Mouse (Mus musculus): ENCODE measurements at regions not wholly inside any gene's neighbourhood (a gene's known extent, or its start where the extent isn't known, plus 50 kb on each side); places are given as distances from the start of the nearest gene placed in this dataset.
A peak's percentile ranks its signal among the peaks of the same experiment; 100 is the strongest.
"Not testable (repeated sequence)": the region's sequence is repeated elsewhere in the genome, so short reads cannot be mapped to it uniquely, and the experiment has no call there.

- Histone ChIP-seq H3K4me1 (ENCODE audit: control insufficient read depth, insufficient read depth, low read length) (peaks cover 8% of the 10 kb centered on the region; the same call in 1 of the 2 replicates), H3K9me3 (replicated peaks; ENCODE audit: control insufficient read depth, low read length) (no peaks in the 10 kb centered on the region), H3K9ac (ENCODE audit: low read length) (no peak overlapping the region), H3K36me3 (ENCODE audit: control insufficient read depth, insufficient read depth) (no peaks in the 10 kb centered on the region), H3K4me2 (ENCODE audit: low read depth, low read length) (no peak overlapping the region), H3K4me3 (ENCODE audit: low read length) (no peak overlapping the region), H3K27me3 (ENCODE audit: control insufficient read depth, insufficient read depth, low read length) (peaks cover 6% of the 10 kb centered on the region; the same call in 1 of the 2 replicates), H3K27ac (ENCODE audit: low read length) (no peak overlapping the region)
- ATAC-seq (replicated peaks; ENCODE audit: extremely low read depth, insufficient read depth, low FRiP score): no peak
- WGBS: 66% methylated on average over 7 of the region's 7 CpGs
Observed at GRCm38 (mm10) chr4:89527326-89527725, 151.9 kb upstream of the Dmrta1 start.

- H3K9me3 ChIP-seq (replicated peaks; ENCODE audit: control insufficient read depth, low read length); ATAC-seq (replicated peaks; ENCODE audit: extremely low read depth, insufficient read depth, low FRiP score); H3K36me3 ChIP-seq (ENCODE audit: control insufficient read depth, insufficient read depth); H3K9ac ChIP-seq (ENCODE audit: low read length); H3K27me3 ChIP-seq (ENCODE audit: control insufficient read depth, insufficient read depth, low read length); H3K4me1 ChIP-seq (ENCODE audit: control insufficient read depth, insufficient read depth, low read length); H3K27ac ChIP-seq (ENCODE audit: low read length); H3K4me2 ChIP-seq (ENCODE audit: low read depth, low read length); H3K4me3 ChIP-seq (ENCODE audit: low read length): not testable (repeated sequence)
- WGBS: 52% methylated on average over 4 of the region's 4 CpGs
Observed at GRCm38 (mm10) chr4:89525525-89525924, 153.7 kb upstream of the Dmrta1 start.

GRCm38 (mm10) chr4:89524260-89525200, 154.7 kb upstream of the Dmrta1 start:
- ATAC-seq (replicated peaks; ENCODE audit: extremely low read depth, insufficient read depth, low FRiP score): no peak; the same call in 1 of the 2 replicates
- H3K27me3 ChIP-seq (ENCODE audit: control insufficient read depth, insufficient read depth, low read length): peaks cover 6% of the 10 kb centered on the region; the same call in 1 of the 2 replicates
- H3K9ac ChIP-seq (ENCODE audit: low read length): peak overlapping the region; percentile 65
- no peaks in the 10 kb centered on the region for H3K9me3 ChIP-seq (replicated peaks; ENCODE audit: control insufficient read depth, low read length)
- peaks cover 8% of the 10 kb centered on the region; the same call in 1 of the 2 replicates for H3K4me1 ChIP-seq (ENCODE audit: control insufficient read depth, insufficient read depth, low read length)
- H3K36me3 ChIP-seq (ENCODE audit: control insufficient read depth, insufficient read depth): no peaks in the 10 kb centered on the region
- H3K4me2 ChIP-seq (ENCODE audit: low read depth, low read length): peak overlapping the region; percentile 82
- 1% methylated on average over 40 of the region's 40 CpGs for WGBS
- peak overlapping the region; percentile 63 for H3K4me3 ChIP-seq (ENCODE audit: low read length)
- H3K27ac ChIP-seq (ENCODE audit: low read length): no peak overlapping the region

GRCm38 (mm10) chr4:89523423-89524259, 155.6 kb upstream of the Dmrta1 start:
- Histone ChIP-seq H3K9ac (ENCODE audit: low read length) (no peak overlapping the region), H3K27ac (ENCODE audit: low read length) (no peak overlapping the region), H3K27me3 (ENCODE audit: control insufficient read depth, insufficient read depth, low read length) (peaks cover 6% of the 10 kb centered on the region; the same call in 1 of the 2 replicates), H3K4me2 (ENCODE audit: low read depth, low read length) (peak overlapping the region; percentile 82), H3K4me3 (ENCODE audit: low read length) (peak overlapping the region; percentile 63), H3K36me3 (ENCODE audit: control insufficient read depth, insufficient read depth) (no peaks in the 10 kb centered on the region), H3K4me1 (ENCODE audit: control insufficient read depth, insufficient read depth, low read length) (peaks cover 8% of the 10 kb centered on the region; the same call in 1 of the 2 replicates), H3K9me3 (replicated peaks; ENCODE audit: control insufficient read depth, low read length) (no peaks in the 10 kb centered on the region)
- no peak for ATAC-seq (replicated peaks; ENCODE audit: extremely low read depth, insufficient read depth, low FRiP score)
- WGBS: 6% methylated on average over 10 of the region's 10 CpGs

- no peak overlapping the region for H3K27ac ChIP-seq (ENCODE audit: low read length)
- 74% methylated on average over 3 of the region's 3 CpGs for WGBS
- no peaks in the 10 kb centered on the region for H3K36me3 ChIP-seq (ENCODE audit: control insufficient read depth, insufficient read depth)
- H3K9ac ChIP-seq (ENCODE audit: low read length): no peak overlapping the region
- H3K4me3 ChIP-seq (ENCODE audit: low read length): no peak overlapping the region
- no peak overlapping the region for H3K4me2 ChIP-seq (ENCODE audit: low read depth, low read length)
- H3K9me3 ChIP-seq (replicated peaks; ENCODE audit: control insufficient read depth, low read length): no peaks in the 10 kb centered on the region
- H3K4me1 ChIP-seq (ENCODE audit: control insufficient read depth, insufficient read depth, low read length): no peaks in the 10 kb centered on the region
- H3K27me3 ChIP-seq (ENCODE audit: control insufficient read depth, insufficient read depth, low read length): 0 out of 2 replicates have a peak, but pooled peaks cover 2% of the 10 kb centered on the region
- no peak for ATAC-seq (replicated peaks; ENCODE audit: extremely low read depth, insufficient read depth, low FRiP score)
Observed at GRCm38 (mm10) chr4:89518027-89518426, 161.2 kb upstream of the Dmrta1 start.

- Histone ChIP-seq H3K4me1 (ENCODE audit: control insufficient read depth, insufficient read depth, low read length) (no peaks in the 10 kb centered on the region), H3K27me3 (ENCODE audit: control insufficient read depth, insufficient read depth, low read length) (0 out of 2 replicates have a peak, but pooled peaks cover 2% of the 10 kb centered on the region), H3K4me2 (ENCODE audit: low read depth, low read length) (no peak overlapping the region), H3K9me3 (replicated peaks; ENCODE audit: control insufficient read depth, low read length) (no peaks in the 10 kb centered on the region), H3K27ac (ENCODE audit: low read length) (no peak overlapping the region), H3K9ac (ENCODE audit: low read length) (no peak overlapping the region), H3K4me3 (ENCODE audit: low read length) (no peak overlapping the region), H3K36me3 (ENCODE audit: control insufficient read depth, insufficient read depth) (no peaks in the 10 kb centered on the region)
- ATAC-seq (replicated peaks; ENCODE audit: extremely low read depth, insufficient read depth, low FRiP score): no peak
- 29% methylated on average over 7 of the region's 7 CpGs for WGBS
Observed at GRCm38 (mm10) chr4:89515823-89516411, 163.3 kb upstream of the Dmrta1 start.

GRCm38 (mm10) chr4:89514981-89515380, 164.3 kb upstream of the Dmrta1 start:
- Histone ChIP-seq H3K4me3 (ENCODE audit: low read length) (no peak overlapping the region), H3K36me3 (ENCODE audit: control insufficient read depth, insufficient read depth) (no peaks in the 10 kb centered on the region), H3K9ac (ENCODE audit: low read length) (no peak overlapping the region), H3K4me2 (ENCODE audit: low read depth, low read length) (no peak overlapping the region), H3K4me1 (ENCODE audit: control insufficient read depth, insufficient read depth, low read length) (no peaks in the 10 kb centered on the region), H3K27me3 (ENCODE audit: control insufficient read depth, insufficient read depth, low read length) (0 out of 2 replicates have a peak, but pooled peaks cover 2% of the 10 kb centered on the region), H3K9me3 (replicated peaks; ENCODE audit: control insufficient read depth, low read length) (no peaks in the 10 kb centered on the region), H3K27ac (ENCODE audit: low read length) (no peak overlapping the region)
- ATAC-seq (replicated peaks; ENCODE audit: extremely low read depth, insufficient read depth, low FRiP score): no peak
- WGBS: 68% methylated on average over 7 of the region's 7 CpGs

- H3K4me2 ChIP-seq (ENCODE audit: low read depth, low read length): no peak overlapping the region
- no peaks in the 10 kb centered on the region for H3K4me1 ChIP-seq (ENCODE audit: control insufficient read depth, insufficient read depth, low read length)
- ATAC-seq (replicated peaks; ENCODE audit: extremely low read depth, insufficient read depth, low FRiP score): no peak
- H3K4me3 ChIP-seq (ENCODE audit: low read length): no peak overlapping the region
- H3K9ac ChIP-seq (ENCODE audit: low read length): no peak overlapping the region
- H3K27ac ChIP-seq (ENCODE audit: low read length): no peak overlapping the region
- no peaks in the 10 kb centered on the region for H3K27me3 ChIP-seq (ENCODE audit: control insufficient read depth, insufficient read depth, low read length)
- 76% methylated on average over 5 of the region's 5 CpGs for WGBS
- no peaks in the 10 kb centered on the region for H3K9me3 ChIP-seq (replicated peaks; ENCODE audit: control insufficient read depth, low read length)
- H3K36me3 ChIP-seq (ENCODE audit: control insufficient read depth, insufficient read depth): no peaks in the 10 kb centered on the region
Observed at GRCm38 (mm10) chr4:89510593-89510992, 168.6 kb upstream of the Dmrta1 start.

Data from heart, embryonic 16.5 days (tissue).